Mouse (Mus musculus) mouse trophoblast stem cell (cell line): Measurements from ENCODE around the gene Cdkl4.
"Not testable (repeated sequence)": the region's sequence is repeated elsewhere in the genome, so short reads cannot be mapped to it uniquely, and the experiment has no call there.

Experiments
- in situ Hi-C, 2 experiments: fragments of 300-500 bp; cut with MseI, MboI; formaldehyde crosslinking; loops; 2 replicates in 1 of 2; 3 replicates in 1 of 2; pipeline ENCODE4 v1.15.1; 2025

Gene Cdkl4

GRCm38 (mm10) chr17:80564611-80564924, 13.0 kb downstream of the Cdkl4 start:
- in situ Hi-C loops, result loop anchor here in 1 of 2 experiments (5.0 kb wide), 1 partner anchor 107 kb away; no protein-coding TSS in a partner anchor

DNA sequence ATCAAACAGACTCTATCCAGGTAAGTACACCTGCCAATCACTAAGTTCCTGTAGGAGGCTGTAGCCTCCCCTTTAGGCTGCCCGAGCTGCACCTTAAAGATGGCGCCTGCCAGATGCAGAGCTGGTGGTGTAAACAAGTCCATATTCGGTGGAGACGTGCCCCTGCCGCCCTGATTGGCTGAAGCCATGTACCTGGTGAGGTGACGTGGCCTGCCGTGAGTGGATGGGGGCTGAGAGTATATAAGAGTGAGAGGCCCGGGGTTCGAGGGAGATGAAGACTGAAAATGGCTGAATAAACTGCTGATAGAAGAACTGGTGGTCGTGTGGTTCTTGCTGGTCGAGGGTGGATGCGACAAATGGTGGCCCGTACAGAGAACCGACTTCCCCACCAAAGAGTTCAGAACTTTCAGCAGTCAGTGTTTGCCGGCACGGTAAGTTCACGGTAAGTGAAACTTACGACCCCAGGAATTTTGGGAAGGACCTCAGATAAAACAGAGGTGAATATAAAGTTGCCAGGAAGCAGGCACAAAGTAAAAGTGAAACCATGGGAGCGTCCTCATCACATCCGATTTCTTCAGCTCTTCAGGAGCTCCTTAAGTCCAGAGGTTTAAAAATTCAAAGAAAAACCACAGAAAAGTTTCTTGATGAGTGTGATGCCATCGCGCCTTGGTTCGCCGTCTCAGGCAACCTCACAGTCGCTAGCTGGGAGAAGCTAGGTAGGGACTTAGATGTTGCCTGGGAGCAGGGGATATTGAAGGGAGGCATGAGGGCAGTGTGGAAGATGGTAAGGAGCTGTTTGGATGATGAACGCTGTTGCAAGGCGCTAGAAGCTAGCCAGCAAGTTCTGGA, 13.6 kb downstream of the Cdkl4 start:
- in situ Hi-C loops, result loop anchor here in 1 of 2 experiments (5.0 kb wide), 1 partner anchor 107 kb away; no protein-coding TSS in a partner anchor

DNA sequence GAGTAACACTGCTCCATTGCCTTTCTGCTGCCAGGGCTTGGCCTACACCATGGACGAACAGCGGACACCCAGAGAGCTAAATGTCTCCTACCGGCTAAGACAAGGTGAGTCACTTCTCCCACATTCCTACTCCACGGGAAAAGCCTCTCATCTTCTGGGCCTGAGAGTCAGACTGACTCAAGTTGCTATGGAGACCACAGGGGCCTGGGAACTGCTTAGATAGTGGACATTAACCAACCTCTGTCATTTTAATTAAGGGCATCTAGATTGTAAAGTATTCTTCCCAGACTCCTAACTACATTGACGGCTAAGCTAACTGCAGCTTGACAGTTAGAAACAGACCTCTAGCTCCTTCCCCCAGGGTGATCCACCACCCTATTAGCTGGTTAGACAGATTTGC, 14.8 kb downstream of the Cdkl4 start:
- in situ Hi-C loops, result loop anchor here in 1 of 2 experiments (5.0 kb wide), 1 partner anchor 105 kb away; no protein-coding TSS in a partner anchor

- in situ Hi-C loops, result loop anchor here in 1 of 2 experiments (5.0 kb wide), 1 partner anchor 104 kb away; no protein-coding TSS in a partner anchor
Measured at GRCm38 (mm10) chr17:80560669-80561401, 16.8 kb downstream of the Cdkl4 start.

DNA sequence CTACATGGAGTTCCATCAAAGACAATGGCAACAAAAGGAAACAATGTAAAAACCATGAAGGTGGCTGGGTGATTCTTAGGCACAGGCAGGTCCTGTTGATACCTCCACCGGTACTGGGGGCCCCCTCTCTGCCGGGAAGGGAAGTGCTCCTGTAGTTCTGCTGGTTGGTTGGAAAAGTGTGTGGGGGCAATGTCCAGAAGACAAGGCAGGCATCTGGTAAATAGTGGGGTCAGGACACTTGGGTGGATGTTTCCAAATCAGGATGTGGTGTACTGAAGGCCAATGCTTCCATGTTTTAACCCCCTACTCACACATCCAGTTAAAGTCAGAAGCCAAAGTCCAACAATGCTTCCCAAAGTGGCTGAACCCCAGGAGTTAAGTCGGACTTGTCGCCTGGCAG, 17.9 kb downstream of the Cdkl4 start:
- in situ Hi-C loops, result loop anchor here (5.0 kb wide), 1 partner anchor 102 kb away; no protein-coding TSS in a partner anchor

DNA sequence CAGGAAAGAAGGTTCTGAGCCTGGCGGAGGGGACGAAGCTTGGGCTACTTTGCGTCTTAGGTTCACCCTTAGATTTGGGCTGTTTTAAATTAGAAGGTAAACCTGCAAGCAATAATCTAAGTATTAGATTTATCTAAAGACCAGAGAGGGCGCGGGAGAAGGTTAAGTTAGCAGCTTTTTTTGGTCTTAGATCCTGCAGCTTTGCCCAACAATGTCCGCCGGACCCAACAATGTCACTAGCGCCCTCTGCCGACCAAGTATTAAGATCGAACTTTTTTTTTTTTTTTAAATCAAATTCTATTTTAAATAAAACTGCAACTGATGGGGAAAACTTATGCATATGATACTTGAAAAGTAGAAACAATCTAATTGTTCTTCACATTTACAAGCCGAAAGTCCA, 18.6 kb downstream of the Cdkl4 start:
- in situ Hi-C loops, result loop anchor here in 1 of 2 experiments (5.0 kb wide), 1 partner anchor 102 kb away; no protein-coding TSS in a partner anchor

GRCm38 (mm10) chr17:80558583-80558982, 19.0 kb downstream of the Cdkl4 start:
- in situ Hi-C loops, result loop anchor here in 1 of 2 experiments (5.0 kb wide), 1 partner anchor 101 kb away; no protein-coding TSS in a partner anchor

DNA sequence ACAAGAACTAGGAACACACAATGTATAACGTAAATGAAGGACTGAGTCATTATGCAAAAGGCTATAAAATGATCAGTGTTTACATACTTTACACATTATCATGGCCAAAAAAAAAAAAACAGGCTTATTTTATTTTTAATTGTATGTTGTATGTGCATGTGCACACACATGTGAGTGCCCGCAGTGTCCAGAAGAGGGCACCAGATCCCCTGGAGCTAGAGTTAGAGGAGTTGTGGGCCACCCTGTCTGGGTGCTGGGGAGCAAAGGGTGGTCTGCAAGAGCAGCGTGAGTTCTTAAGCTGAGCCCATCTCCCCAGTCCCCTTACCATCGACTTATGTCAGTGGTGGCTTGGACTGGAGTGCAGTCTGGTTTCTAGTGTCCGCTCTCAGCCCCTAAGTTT, 20.2 kb downstream of the Cdkl4 start:
- in situ Hi-C loops, result loop anchor here in 1 of 2 experiments (5.0 kb wide), 1 partner anchor 100 kb away; no protein-coding TSS in a partner anchor

GRCm38 (mm10) chr17:80553318-80554270, 24.0 kb downstream of the Cdkl4 start:
- in situ Hi-C loops, result loop anchor here in 1 of 2 experiments (5.0 kb wide), 1 partner anchor 71 kb away; the partner anchor contains the start of gene Sos1

DNA sequence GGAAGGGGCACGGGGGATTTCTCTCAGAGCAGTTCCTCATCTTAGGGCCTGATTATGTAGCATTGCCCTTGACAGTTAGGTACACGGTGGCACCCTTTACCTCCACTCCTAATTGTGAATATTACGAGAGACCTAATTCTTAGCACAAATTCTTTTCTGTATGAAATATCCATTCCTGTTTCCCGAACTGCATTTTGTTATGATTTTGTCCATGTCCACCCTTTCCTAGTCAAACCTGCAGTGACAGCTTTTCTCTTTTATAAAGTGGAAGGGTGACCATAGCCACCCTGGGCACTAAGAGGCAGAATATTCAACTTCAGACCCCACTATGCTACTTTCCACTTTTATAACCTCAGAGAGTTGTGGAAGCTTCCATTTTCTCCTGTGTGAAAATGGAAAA, 25.0 kb downstream of the Cdkl4 start:
- in situ Hi-C loops, result loop anchor here in 1 of 2 experiments (5.0 kb wide), 1 partner anchor 70 kb away; the partner anchor contains the start of gene Sos1

- in situ Hi-C loops, result loop anchor here in 1 of 2 experiments (5.0 kb wide), 1 partner anchor 69 kb away; the partner anchor contains the start of gene Sos1
Measured at GRCm38 (mm10) chr17:80550981-80551380, 26.6 kb downstream of the Cdkl4 start.

DNA sequence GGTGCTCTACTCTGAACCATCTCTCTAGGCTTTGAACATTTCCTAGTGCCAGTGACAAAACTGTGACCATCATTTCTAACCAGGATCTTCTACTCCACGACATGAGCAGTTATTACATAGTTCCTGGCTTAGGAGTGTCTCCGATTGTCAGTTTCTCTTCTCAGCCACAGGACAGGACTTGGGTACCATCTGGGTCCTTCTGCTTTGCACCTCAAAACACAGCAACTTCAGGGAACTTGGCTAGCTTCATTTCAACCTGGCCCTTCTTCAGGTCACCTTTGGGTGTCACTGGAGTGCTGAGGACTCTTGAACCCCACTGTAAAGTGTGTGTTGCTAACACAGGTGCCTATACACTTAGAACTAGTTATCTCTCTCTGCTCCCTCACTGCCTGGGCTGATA, 30.8 kb downstream of the Cdkl4 start:
- in situ Hi-C loops, result loop anchor here in 1 of 2 experiments (5.0 kb wide), 1 partner anchor 65 kb away; the partner anchor contains the start of gene Sos1

GRCm38 (mm10) chr17:80546227-80546626, 31.4 kb downstream of the Cdkl4 start:
- in situ Hi-C loops, result loop anchor here in 1 of 2 experiments (5.0 kb wide), 1 partner anchor 64 kb away; the partner anchor contains the start of gene Sos1

- in situ Hi-C loops, result no loop called here
Measured at GRCm38 (mm10) chr17:80543646-80544045, 34.0 kb downstream of the Cdkl4 start.

- in situ Hi-C loops, result no loop called here
Measured at GRCm38 (mm10) chr17:80537136-80537535, 40.5 kb downstream of the Cdkl4 start.

DNA sequence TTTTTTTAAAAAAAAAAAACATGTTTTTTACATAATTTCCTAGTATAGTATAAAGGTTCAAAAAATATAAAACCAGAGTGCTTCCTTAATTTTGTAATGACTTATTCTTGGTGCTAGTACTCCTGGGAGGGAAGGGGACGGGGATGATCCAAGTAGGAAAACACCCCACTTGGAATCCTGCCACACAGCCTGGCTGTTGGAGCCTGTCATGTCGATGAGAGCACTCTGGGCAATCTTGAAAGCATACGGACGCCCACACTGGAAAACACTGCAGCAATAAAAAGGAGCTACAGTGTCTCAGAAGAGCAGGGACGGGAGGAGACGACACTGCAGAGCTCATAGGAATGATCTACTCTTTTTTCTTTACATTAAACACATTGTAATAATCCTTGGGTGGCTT, 42.0 kb downstream of the Cdkl4 start:
- in situ Hi-C loops, result no loop called here

GRCm38 (mm10) chr17:80531351-80531750, 46.3 kb downstream of the Cdkl4 start:
- in situ Hi-C loops, result not testable (repeated sequence)

GRCm38 (mm10) chr17:80523231-80523630, 54.4 kb downstream of the Cdkl4 start:
- in situ Hi-C loops, result no loop called here

- in situ Hi-C loops, result no loop called here
Measured at GRCm38 (mm10) chr17:80522229-80522556, 55.4 kb downstream of the Cdkl4 start.

DNA sequence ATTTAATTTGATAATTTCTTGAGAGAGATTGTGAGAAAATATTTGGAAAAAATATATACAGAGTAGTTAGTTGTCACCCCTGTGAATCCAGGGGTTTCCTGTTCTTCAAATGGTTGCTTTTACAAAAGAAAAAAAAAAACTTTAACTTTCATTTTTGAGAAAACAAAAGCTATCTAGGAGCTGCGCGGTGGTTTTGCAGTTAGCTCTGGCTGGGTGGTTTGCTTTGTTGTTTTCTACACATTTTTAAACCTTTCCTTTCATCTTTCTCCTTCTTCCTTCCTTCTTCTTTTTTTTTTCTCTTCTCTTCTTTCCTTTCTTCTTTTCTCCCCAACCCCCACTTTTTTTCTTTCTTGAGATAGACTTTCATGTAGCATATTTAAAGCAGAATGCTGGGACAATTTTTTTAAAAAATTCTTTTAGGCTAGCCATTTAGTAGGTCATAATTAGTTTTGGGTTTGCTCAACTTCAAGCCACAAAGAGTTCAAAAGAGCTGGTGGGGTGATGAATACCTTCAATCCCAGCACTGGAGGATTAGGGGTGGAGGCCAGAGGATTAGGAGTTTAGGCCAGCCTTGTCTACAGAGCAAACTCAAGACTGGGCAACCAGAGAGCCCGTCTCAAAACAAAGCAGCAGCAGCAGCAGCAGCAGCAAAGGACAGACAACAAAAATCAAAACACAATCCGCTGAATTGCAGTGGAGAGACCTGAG, 55.9 kb downstream of the Cdkl4 start:
- in situ Hi-C loops, result no loop called here
